Mouse (Mus musculus) lung, adult 2 months (tissue): ENCODE data around the gene Dkkl1. TPM values are rescaled to one million over a fixed set of nuclear protein-coding genes. Genes with fewer than 3 reads are reported as not detected.

ENCODE experiments used
- DNase-seq: peaks from one replicate; pipeline ENCODE4 v3.0.0; 2022
- H3K4me1 ChIP-seq: fragments of 200-500 bp; 2 replicates; pipeline ENCODE4 v1.6.1; 2011; ENCODE audit warnings: low read length; ENCODE audit not compliant: control insufficient read depth, insufficient read depth
- H3K4me3 ChIP-seq: fragments of 200-500 bp; replicated peaks from 2 replicates; pipeline ENCODE3; 2011; ENCODE audit warnings: low read depth, mild to moderate bottlenecking, control low read depth, low read length; ENCODE audit errors: extremely low read depth
- CTCF ChIP-seq: fragments of 200-500 bp; IDR thresholded peaks from 2 replicates; pipeline ENCODE4 v1.5.1; 2011; ENCODE audit warnings: mild to moderate bottlenecking, low read length, control low read depth; ENCODE audit not compliant: insufficient read depth
- POLR2A ChIP-seq: fragments of 200-500 bp; IDR thresholded peaks from 2 replicates; pipeline ENCODE4 v1.6.1; 2011; ENCODE audit warnings: low read depth, mild to moderate bottlenecking, control low read depth, low read length, borderline replicate concordance; ENCODE audit errors: extremely low read depth
- WGBS: fragments of 180-500 bp; shearing (Covaris S2); methylation state at CpG from one replicate; pipeline ENCODE4 v1.1.7; 2018; 5-methylcytosine and 5-hydroxymethylcytosine counted together
- polyA plus RNA-seq: library from polyadenylated mRNA; depleted of rRNA; stranded (reverse); fragments of >200 nt; gene quantifications from 2 replicates; pipeline ENCODE4 v1.2.3, GENCODE M21; 2012

The Dkkl1 gene
- polyA plus RNA-seq, 1 experiment: 5.2 TPM

- DNase-seq: no peak
- 76% methylated on average over 7 of the region's 7 CpGs for WGBS
- no peaks in the 10 kb centered on the region; the same call in 1 of the 2 replicates for H3K4me1 ChIP-seq
- TF ChIP-seq CTCF: no peak
- TF ChIP-seq POLR2A: no peak
- no peak overlapping the region for H3K4me3 ChIP-seq
These were observed 28.3 kb downstream of the Dkkl1 start for GRCm38 (mm10) chr7:45183672-45184071.

DNA sequence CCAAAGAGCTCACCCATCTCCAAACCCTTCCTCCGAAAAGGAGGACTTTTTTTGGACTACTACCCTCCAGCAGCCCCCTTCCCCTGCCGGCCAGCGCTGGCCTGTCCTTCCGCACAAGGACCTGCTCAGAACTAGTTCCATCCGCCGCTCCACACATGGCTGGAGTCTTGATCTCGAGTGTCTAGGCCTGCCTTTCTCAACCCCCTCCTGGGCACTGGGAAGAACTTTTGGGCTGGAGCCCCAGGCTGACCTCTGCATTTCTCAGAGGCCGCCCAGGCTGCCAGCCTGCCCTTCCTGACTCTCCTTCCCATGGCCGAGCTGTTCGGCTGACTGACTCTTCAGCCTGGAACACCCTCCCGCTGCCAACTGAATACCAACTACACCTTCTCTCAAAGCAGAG, 29.3 kb downstream of the Dkkl1 start:
- no peak for TF ChIP-seq POLR2A
- TF ChIP-seq CTCF: no peak
- Histone ChIP-seq H3K4me3 (no peak overlapping the region), H3K4me1 (no peaks in the 10 kb centered on the region; the same call in 1 of the 2 replicates)
- 6% methylated on average over 11 of the region's 11 CpGs for WGBS
- DNase-seq: no peak

GRCm38 (mm10) chr7:45182199-45182601, 29.7 kb downstream of the Dkkl1 start:
- Histone ChIP-seq H3K4me1 (no peaks in the 10 kb centered on the region; the same call in 1 of the 2 replicates), H3K4me3 (peak overlapping the region; percentile 36)
- WGBS: under 1% methylated on average over 34 of the region's 34 CpGs
- peak; percentile 86 for DNase-seq
- TF ChIP-seq POLR2A (peak; percentile 38; the same call in 1 of the 2 replicates), CTCF (no peak)

DNA sequence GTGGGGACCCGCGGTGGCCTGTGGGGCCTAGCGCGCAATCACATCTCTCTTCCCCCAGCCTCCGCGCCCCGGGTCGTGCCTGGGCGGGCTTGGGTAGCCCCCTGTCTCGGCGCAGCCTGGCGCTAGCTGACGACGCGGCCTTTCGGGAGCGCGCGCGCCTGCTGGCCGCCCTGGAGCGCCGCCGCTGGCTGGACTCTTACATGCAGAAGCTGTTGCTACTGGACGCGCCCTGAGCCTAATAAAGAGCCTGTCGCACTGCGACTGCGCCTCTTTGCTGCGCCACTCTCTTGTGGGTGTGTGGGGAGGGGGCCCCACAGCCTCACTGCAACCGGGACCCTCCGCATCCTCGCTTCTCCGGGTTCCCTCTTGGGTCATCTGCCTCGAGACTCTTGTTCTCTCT, 30.4 kb downstream of the Dkkl1 start:
- no peak for TF ChIP-seq CTCF
- TF ChIP-seq POLR2A: no peak
- 3% methylated on average over 35 of the region's 35 CpGs for WGBS
- DNase-seq: no peak
- no peak overlapping the region for H3K4me3 ChIP-seq
- no peaks in the 10 kb centered on the region; the same call in 1 of the 2 replicates for H3K4me1 ChIP-seq

GRCm38 (mm10) chr7:45180896-45181477, 31.0 kb downstream of the Dkkl1 start, which contains the start of gene Pth2:
Gene Pth2, plus strand, starts transcription at chr7:45180995.
- no peak within 1 kb of the TSS for H3K4me3 ChIP-seq
- no peak for DNase-seq
- TF ChIP-seq POLR2A (no peak), CTCF (no peak)
- 28% methylated on average over 20 of the region's 20 CpGs for WGBS
- H3K4me1 ChIP-seq: no peaks in the 10 kb centered on the region; the same call in 1 of the 2 replicates

DNA sequence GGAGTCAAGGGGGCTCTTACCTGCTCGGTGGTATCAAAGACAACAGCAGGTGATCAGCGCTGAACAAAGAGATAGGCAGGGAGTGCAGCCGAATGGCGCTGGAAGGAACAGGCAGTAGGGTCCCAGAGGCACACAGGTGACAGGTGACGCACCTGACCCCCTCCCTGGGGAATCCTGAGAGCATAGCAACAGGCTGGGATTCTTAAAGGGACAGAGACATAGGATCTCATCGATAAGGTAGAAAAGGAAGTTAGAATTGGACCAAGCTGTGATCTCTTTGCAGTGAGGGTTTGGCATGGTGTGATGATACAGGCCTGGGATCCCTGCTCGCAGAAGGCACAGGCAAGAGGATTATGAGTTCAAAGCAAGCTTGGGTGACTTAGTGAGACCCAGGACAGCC, 32.5 kb downstream of the Dkkl1 start, which contains the start of gene Gfy:
Gfy (minus strand) TSS at position 101 of the 400 bp plus-strand sequence.
- DNase-seq: no peak
- TF ChIP-seq POLR2A (no peak), CTCF (no peak)
- 28% methylated on average over 7 of the region's 7 CpGs for WGBS
- Histone ChIP-seq H3K4me3 (no peak within 1 kb of the TSS), H3K4me1 (no peaks in the 10 kb centered on the region; the same call in 1 of the 2 replicates)

DNA sequence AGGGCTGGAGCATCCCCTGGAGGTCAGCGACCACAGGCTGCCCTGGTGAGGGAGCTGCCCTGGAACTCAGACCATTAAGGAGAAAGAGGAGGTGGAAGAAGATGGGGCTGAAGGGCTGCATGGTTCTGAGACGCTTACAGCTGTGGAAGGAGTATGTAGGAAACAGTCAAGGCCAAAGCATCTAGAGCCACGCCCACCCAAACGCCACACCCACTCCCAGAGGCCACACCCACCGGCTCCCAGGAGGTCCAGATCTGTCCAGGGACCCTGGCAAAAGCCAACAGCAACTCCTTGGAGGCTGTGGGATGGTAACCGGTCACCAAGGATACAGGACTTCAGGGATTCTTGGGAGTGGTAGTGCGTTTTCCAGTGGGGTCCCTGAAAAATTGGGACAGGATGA, 33.4 kb downstream of the Dkkl1 start:
- TF ChIP-seq POLR2A (no peak), CTCF (no peak)
- Histone ChIP-seq H3K4me3 (no peak overlapping the region), H3K4me1 (no peaks in the 10 kb centered on the region; the same call in 1 of the 2 replicates)
- DNase-seq: no peak
- WGBS: 25% methylated on average over 7 of the region's 7 CpGs

GRCm38 (mm10) chr7:45176356-45176755, 35.6 kb downstream of the Dkkl1 start:
- Histone ChIP-seq H3K4me1 (no peaks in the 10 kb centered on the region), H3K4me3 (no peak overlapping the region)
- TF ChIP-seq CTCF (no peak), POLR2A (no peak)
- DNase-seq: no peak
- WGBS: 3% methylated on average over 30 of the region's 31 CpGs

DNA sequence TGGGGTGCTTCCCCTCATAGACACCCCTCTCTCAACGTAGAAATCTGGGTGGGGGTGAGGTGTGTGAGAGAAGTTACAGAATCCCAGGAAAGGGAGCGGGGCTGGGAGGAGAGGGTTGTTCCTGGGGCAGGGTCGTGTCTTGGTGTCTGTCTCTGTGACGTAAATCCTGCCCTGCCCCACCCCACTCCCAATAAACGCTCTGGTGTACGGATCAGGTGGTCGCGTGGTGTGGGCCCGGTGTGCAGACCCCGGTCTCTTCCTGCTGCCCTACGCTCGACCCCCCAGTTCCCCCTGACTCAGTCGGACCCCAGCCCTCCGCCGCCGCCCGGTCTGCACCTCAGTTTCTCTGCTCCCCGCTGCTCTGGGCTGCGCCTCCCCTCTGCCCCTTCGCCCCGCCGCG, 36.0 kb downstream of the Dkkl1 start:
- 3% methylated on average over 23 of the region's 23 CpGs for WGBS
- DNase-seq: no peak

DNA sequence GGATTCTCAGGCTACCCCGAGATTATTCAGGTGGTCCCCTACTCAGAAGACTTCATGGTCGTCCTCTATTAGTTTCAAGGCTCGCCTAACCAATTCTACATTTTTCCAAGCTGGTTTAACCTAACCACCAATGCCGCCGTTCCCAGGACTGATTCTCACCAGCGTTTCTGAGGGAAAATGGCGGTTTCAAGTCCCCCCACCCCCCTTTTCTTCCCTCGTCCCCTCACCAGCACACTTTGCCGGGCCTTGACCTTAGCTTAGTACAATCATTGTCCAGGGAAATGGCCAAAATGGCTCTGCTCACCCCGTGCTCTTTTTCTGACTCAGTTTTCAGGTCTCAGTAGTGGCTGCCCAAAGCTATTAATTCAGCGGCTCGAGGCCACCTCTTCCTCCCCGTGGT, 36.5 kb downstream of the Dkkl1 start:
- 6% methylated on average over 13 of the region's 13 CpGs for WGBS
- Histone ChIP-seq H3K4me1 (no peaks in the 10 kb centered on the region), H3K4me3 (no peak overlapping the region)
- DNase-seq: no peak
- no peak for TF ChIP-seq CTCF
- TF ChIP-seq POLR2A: no peak

More for the DNA sequence above, 36.0 kb downstream of the Dkkl1 start:
- no peaks in the 10 kb centered on the region for H3K4me1 ChIP-seq
- no peak overlapping the region for H3K4me3 ChIP-seq
- no peak for TF ChIP-seq CTCF
- no peak for TF ChIP-seq POLR2A
